Mouse (Mus musculus): ENCODE measurements around the gene Ccsap.

DNA sequence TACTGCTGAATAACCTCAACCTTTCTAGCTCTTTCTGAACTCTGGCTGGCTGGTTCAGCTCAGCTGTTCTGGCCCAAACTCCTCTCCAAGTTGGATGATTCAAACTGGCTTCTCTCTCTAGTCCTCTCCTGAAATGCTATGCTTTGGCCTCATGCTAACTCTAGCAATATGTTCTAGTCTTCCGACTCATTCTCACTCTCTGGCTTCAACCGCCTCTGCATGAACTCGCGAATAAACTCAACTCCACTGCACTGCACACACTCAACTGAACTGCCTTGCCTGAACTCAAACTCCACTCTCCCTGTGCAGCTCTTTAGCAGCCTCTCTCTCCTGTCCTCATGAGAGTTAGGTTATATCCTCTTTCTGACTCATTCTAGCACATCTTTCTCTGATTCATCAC is 27.2 kb upstream of the Ccsap start:
- TF ChIP-seq CTCF (IDR thresholded peaks at IDR 0.05; ENCODE audit: insufficient read depth, low read depth, low read length) (no peak), POLR2A (IDR thresholded peaks at IDR 0.05; ENCODE audit: insufficient read depth, low read depth, low read length) (no peak)
